Mouse (Mus musculus) heart, postnatal 4 days (tissue): ENCODE measurements around the gene 4930579F01Rik. TPM values are rescaled to one million over a fixed set of nuclear protein-coding genes. Genes with fewer than 3 reads are reported as not detected.

ENCODE experiments used
- DNase-seq: peaks from one replicate; pipeline ENCODE4 v3.0.0; 2021
- total RNA-seq, 2 experiments: library from RNA; stranded (reverse); gene quantifications; 2 replicates each; pipeline ENCODE4 v1.2.3; 2021

Gene 4930579F01Rik
- total RNA-seq, 2 experiments from 2014 or later = not detected

DNA sequence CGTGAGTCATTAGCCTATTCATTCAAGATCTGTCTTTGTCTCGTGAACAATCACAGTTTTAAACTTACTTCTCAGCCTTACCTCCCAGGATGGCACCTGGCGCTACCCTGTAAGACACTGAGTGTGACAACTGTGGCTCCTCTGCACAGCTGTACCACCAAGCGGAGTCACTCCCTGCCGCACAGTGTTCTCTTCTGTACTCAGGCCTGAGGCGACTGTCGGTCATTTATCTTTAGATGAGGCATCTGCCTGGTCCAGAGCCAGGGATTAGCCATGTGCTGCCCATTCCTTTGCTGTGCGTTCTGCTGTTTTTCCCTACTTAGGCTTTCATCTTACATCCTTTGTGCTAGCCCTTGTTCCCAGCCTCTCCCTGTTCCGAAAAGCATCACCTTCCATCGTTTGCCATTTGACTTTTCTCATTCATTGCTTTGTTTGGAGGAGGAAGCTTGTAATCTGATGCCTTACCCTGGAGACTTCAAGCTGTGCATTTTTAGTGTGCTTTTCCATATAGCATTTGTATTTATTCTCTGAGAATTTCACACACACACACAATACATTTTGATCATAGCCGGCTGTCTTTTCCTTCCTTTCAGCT lies 21.9 kb upstream of the 4930579F01Rik start:
- no peak for DNase-seq

DNA sequence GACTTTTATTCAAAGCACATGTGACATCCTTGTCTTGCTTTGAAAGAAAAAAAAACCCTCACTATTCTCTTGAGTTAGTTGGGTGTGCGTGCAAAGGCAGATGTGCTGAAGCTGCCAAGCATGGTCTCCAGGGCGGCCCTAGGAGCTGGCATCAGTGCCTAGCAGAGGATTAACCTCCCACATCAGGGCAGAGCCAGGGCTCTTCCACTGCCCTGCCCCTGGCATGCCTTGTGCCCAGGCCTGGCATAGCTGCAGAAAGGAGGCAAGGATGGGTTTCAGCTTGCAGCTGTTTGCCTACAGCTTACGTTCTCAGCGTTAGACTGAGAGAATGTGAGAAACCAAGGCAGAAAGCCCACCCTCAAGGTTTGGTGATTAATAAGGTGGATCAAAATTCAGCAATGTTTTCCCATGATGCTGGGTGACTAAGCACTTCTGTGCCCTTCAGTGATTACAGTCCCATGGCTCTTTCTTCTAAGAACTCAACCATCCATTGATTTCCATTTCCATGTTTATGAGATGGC lies 18.9 kb upstream of the 4930579F01Rik start:
- DNase-seq = no peak

DNA sequence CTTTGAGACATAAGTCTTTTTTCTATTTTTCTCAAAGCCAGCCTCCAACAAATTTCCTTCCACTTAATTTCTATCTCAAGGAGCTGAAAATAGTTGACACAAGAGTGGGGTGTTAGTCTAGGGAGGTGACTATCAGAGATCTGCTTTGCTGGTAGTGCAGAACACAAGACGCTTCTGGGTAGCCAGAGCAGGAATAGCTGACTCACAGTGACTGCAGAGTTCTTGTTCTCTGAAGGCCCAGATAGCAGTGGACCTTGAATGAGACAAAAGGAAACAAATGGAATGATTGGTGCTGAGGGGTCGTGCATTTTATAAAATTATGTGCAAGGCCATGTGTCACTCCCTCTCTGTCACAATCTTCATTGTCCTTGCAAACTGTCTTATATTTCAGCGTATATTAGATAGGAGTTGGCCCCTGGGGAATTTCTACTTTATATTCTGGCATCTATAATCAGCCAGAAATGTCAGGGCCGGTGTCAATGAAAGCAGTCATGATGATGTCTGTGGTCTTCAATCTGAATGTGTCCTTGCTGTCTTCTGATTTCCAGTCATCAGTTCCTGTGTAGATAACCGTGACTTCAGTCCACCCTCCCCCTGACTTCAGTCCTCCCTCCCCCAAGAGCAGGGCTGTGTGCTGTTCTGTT lies 16.9 kb upstream of the 4930579F01Rik start:
- no peak for DNase-seq

DNA sequence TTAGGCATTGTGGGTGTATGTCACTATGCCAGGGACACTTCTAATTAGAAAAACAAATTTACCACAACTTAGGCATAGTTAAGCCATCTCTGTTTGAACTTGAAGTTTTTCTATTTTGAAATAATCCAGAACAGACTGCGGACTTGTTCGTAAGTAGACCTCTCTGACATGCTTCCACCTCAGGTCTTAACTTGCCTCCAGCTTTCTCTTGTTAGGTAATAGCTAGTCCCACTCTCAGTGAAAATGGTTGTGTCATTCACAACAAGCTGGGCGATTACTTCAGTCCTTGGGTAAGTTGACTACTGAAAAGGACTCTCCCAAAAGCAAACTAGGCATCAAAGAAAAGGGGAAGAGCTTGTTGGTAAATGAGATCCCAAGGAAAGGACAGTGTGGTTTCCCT lies 15.2 kb upstream of the 4930579F01Rik start:
- no peak for DNase-seq

DNA sequence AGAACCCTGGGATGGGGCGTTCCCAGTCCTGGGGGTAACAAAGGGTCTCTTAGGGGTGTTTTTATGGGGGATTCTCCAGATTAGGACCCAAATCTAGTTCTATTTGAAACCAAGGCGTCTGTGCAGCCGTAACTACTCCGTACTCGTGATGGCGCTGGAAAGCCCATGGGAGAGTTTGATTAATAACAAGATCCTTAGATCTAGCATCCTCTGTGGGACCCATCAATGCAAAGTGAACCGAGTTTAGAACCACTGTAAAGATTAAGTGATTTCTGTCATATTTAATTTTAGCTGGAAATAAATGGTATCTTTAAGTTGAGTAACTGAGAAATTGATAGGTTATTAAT lies 5.1 kb upstream of the 4930579F01Rik start:
- DNase-seq = no peak

DNA sequence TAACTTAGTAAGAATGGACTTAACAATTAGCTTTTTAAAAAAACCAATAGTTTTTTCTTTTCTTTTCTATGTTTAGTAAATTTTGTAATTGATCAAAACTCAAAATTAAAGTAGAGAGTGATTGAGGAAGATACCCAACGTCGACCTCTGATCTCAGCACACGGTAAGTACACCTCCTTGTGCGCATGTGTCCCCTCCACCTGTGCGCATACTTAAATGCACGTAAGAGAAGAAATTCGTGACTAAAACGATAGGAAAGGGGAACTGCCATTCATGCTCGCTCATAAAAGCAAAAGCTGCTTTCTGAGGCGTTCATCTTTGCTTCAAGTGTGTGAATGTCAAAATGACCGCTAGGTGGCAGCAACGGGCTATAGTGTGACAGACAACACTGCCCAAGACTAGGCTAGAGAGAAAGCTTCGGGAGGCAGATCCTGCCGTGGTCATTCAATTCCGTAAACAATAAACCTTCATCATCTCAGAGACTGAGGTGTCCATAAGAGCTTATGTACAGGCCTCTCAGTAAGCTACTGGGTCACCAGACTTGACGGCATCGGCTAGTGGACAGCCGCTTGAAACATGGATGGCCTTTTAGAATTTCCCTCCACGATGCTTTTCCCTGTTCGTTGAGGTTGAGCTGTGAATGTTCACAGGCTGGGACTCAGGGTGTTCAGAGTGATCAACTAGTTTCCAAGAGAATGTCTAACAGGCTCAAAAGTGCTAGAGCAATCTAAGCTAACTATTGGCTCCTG lies 4.5 kb upstream of the 4930579F01Rik start:
- peak; percentile 90 for DNase-seq

DNA sequence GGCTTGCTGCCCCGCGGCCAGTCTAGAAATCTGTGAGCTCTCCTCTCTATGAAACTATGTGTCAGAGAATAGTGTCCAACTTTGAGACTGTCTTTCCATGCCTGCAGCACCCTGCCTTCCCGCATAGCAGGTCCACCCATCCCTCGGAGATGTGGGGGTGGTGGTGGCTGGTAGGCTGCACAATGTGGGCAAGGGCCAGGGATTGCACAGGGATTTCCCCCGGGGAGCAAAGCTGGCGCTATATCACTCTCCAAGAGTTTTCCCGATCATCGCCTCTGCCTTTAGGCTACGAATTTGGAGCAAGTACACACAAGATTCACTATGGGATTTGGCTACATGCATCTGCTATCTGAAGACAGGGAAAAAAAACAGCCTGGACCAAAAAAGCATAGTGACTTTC lies 3.9 kb upstream of the 4930579F01Rik start:
- DNase-seq = peak; percentile 7

DNA sequence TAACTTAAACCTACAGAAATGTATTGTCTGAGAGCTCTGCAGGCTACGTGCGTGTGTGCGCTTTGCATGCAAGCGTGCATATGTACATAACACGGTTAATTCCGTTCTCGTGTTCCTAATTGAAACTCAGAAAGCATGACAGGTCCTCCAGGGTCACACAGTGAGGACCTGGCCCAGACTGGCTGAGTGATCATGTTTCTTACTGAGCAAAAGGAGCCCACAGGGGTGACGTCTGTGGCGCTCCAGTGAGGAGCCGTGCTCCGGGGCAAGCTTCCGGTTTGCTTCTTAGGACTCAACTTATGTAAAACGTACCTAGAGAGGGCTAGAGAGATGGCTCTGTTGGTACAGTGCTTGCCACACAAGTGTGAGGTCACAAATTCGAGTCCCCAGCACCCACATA lies 3.5 kb upstream of the 4930579F01Rik start:
- no peak for DNase-seq

DNA sequence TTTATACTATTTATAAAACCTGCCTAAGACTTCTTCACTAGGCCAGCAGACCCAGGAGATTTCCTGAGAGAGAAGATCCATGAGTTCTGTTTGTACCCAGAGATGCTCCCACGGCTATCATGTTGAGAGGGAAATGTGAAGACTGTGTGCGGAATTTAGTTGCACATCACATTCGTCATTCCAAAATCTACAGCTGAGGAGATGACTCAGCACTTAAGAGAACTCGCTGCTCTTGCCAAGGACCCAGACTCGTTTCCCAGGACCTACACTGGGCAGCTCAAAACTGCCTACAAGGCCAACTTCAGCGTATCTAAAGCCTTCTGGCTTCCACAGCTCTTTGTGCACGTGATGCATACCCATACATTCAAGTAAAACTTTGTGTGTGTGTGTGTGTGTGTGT lies 1.4 kb downstream of the 4930579F01Rik start:
- no peak for DNase-seq

DNA sequence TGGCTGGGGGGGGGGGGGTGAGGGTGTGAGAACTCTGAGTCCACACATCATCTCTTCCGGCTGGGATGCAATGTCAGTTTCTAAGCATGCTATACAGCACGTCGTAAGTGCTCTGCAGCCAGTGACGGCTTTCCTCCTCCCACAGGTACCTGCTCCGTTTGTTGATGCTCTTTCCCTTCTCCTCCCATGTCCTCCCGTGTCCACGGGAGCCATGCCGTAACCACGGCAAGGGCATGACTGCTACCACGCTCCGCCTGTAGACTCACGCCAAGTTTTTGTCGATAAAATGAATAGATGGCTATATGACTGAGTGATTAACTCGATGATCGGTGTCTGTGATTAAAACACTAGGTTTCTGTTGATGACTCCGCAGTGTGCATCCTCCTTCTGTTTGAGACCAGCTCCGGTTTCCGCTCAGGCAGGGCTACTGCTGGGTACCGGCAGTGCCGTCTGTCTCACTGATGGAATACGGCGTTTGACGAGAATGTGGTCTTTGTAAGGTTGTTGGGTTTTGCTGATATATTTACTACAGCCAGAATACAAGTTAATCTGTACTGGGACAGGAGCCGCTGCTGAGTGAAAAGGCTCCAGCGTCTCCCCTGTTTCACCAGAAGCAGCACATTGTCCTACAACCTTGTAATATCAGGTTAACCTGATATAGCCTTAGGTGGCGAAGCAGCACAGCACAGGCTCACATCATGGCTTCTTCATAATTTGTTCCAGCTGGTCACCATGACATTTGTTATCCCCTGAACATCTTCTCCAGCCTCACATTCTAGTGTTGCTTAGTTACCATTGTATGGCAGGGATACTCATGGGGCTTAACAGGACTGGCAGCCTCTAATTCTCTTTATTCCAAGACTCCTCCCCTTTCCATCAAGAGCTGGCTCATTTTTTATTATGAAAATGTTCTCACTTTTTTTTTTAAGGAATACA lies 7.4 kb downstream of the 4930579F01Rik start:
- no peak for DNase-seq

DNA sequence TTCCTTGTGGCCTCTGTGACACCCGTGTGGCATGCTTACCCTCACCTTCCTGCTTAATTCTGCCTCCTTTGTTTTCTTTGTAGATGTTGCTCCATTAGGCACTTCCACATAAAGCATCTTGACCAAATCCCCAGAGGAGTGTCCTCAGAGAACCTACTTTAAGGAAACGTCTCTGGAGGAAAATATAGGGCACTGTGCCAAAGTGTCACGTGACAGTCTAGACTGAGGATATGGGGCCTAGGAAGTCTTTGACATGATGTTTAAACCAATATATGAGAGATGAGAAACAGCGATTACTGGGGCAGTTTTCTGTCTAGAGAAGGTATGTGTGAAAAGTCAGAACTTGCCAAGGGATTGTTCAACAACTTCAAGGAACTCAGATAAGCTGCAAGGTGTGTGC lies 8.3 kb downstream of the 4930579F01Rik start:
- DNase-seq = peak; percentile 30

DNA sequence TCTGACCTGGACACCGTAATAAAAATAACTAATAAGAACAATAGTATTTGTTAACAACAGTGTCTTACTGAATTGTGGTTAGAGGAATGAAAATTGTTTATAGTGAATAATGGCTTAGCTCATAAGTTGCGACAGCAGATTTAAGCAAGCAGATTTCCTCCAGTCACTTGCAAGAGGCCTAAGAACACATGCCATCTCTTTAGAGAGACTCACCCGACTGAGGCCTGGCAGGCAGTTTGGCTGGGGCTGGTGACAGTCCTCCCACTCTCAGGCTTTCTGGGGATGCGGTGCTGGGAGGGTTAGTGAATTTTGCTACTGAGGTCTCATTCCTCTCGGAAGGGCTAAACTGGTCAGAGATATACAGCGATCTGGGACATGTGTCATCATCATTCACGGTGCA lies 10.3 kb downstream of the 4930579F01Rik start:
- DNase-seq = no peak

DNA sequence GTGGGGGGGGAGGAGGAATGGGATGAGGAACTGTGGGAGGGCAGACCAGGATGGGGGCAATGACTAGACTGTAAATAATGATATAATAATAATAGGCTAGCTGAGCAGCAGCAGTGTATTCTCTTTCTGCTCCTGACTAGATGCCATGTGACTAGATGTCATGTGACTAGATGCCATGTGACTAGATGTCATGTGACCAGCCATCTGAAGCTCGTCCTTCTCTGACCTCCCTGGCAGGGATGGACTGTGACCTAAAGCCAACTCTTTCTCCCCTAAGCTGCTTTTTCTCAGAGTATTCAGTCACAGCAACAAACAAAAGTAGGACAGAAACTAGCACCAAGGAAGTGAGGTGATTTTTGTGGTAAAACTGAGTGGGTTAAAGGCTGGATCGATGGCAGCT lies 11.6 kb downstream of the 4930579F01Rik start:
- no peak for DNase-seq

DNA sequence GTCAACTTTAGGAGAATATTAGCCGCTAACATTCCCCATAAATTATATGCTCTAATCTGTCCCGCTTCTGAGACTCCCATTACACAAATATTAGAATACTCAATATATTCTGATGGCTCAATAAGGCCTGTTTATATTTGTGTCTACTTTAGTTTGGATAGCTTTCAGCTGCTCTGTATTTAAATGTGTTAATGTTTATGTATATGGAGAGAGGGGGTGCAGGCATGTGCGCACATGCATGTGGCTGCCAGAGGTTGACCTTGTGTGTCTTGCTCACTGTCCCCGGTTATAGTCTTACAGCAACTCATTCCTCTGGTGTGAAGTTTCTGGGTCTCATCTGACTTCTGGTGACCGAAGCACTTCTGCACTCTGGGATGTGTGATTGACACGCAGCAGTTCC lies 18.1 kb downstream of the 4930579F01Rik start:
- no peak for DNase-seq

DNA sequence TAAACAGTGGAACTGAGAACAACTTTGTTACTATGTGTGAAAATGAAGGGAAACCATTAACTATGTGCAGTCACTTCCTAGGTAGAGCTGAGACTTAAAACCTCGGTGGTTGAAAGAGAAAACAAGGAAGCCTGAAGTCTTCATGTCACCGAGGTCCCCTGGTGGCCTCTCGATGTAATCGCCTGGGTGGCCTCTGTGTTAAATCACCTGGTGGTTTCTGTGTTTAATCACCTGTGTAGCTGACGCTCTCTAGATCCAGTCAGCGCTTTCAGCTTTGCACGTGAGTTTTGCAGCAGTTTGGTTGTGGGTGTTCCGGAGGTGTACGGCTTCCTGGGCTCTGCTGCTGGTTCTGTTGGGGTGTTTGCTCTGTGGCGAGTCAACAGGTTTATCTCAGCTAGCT lies 20.3 kb downstream of the 4930579F01Rik start:
- no peak for DNase-seq

DNA sequence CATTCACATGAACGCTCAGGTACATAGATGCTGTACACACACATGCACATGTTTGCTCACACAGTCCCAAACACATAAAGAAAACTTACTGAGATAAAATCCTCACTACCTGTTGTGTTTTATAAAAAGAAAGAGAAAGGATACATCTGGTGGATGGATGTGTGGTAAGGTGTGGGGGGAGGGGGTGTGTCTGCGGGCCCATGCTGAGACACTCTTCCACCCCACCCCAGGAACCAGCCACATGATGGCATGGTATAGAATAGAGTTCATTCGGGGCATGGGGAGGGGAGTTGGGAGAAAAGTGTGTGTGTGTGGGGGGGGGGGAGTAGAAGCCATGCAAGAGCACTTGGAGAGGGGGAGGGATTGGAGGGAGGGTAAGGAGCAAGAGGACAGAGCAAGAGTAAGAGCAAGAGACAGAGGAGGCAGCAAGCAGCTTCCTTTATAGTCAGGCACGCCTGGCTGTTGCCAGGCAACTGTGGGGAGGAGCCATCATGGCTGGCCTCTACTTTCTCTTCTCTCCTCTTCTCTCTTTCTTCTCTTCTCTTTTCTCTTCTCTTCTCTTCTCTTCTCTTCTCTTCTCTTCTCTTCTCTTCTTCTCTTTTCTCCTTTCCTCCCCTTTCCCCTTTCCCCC lies 31.0 kb downstream of the 4930579F01Rik start:
- DNase-seq = no peak

DNA sequence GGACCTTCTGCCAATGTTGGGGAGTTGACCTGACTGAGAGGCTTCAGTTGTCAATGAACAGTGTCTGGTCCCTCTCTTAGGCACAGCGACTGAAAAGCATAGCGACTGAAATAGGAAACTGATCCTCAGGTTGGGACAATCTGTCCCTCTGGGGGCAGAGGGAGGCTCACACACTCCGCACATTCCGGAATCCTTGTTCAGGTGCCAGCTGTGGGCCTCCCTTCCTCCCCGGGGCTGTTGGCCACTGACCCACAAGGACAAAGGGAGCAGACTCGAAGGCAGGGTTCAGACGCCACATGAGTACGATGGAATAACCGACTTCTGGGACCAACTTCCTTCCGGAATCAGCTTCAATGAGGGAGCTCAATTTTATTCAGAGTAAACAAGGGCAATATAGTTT lies 32.0 kb downstream of the 4930579F01Rik start:
- no peak for DNase-seq

DNA sequence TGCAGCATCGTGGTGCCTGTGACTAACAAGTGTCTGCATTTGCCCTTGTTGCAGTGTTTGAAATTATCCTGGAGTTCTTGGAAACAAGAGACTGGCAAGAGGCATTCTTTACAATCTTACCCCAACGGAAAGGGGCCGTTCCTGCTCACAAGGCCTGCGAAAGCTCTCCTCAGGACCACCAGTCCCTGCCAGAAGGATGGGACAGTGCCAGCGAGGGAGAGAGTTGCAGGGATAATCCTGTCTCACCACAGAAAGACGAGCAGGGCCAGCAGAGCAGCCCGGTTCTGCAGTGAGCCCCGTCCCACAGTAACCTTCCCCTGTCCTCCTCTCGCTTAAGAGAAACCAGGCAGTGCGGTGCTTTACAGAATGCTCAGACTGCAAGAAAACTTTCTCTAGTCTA lies 37.0 kb downstream of the 4930579F01Rik start:
- DNase-seq = no peak

DNA sequence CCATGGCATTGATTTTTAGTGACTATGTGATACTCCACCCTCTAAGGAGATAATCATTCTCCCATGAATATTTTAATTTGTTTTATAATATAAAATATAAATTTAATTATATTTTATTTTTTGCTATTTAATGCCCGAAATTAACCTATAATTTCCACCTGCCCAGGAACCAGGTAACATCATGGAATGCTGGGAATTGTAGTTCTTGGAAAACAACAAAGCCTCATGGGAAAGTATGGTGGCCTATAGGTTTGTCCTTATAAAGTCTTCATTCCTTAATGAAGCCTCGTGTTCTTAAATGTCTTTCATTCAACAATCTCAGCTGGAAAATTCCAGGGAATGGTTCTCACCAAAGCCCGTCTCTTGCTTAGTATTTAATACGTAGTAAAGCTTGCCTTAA lies 38.6 kb downstream of the 4930579F01Rik start:
- no peak for DNase-seq

DNA sequence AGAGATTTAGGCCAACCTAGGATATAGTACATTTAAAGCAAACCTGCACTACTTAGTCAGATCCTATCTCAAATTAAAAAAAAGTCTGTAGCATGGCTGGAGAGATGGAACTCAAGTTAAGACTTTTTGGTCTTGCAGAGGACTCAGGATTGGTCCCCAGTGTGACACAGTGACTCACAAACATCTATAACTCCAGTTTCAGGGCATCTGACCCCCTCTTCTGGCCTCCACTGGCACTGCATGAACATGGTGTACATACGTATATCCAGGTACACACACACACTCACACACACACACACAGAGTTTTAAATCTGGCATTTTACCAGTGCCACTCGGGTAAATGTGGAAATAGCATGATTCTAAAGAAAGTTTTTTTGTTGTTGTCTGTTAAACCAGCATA lies 44.8 kb downstream of the 4930579F01Rik start:
- no peak for DNase-seq

DNA sequence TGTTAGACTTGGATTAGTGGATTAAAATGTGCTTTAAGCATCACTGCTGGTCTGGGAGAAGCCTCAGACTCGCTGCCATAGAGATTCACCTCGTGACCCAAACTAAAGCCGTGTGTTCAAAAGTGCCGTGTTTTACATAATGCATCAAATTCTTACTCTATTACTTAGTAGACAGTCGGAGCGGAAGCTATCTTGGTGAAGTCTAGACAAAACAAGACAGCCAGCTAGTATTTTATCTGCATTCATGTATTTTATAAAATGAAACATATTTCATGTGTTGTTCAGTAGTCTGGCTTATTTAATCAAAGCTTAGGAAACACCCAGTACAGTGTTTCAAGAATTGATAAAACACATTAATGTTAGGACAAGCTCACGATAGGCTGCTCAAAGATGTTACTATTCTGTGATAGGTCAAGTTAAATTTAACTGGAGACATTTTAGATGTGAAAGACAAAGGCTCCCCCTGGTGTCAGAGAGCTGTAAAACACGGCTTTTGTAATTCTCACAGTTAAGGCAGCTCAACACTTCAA lies 48.9 kb downstream of the 4930579F01Rik start, which contains the start of gene Mttp:
Gene Mttp, minus strand, starts transcription at position 327 of the 530 bp plus-strand sequence.
- DNase-seq = peak; percentile 86
